Mouse (Mus musculus) mouse trophoblast stem cell (cell line): ENCODE measurements around the gene Baz1a.

Experiments used
- in situ Hi-C, 2 experiments: fragments of 300-500 bp; cut with MseI, MboI; formaldehyde crosslinking; loops; 2 replicates in 1 of 2; 3 replicates in 1 of 2; pipeline ENCODE4 v1.15.1; 2025

Gene Baz1a

DNA sequence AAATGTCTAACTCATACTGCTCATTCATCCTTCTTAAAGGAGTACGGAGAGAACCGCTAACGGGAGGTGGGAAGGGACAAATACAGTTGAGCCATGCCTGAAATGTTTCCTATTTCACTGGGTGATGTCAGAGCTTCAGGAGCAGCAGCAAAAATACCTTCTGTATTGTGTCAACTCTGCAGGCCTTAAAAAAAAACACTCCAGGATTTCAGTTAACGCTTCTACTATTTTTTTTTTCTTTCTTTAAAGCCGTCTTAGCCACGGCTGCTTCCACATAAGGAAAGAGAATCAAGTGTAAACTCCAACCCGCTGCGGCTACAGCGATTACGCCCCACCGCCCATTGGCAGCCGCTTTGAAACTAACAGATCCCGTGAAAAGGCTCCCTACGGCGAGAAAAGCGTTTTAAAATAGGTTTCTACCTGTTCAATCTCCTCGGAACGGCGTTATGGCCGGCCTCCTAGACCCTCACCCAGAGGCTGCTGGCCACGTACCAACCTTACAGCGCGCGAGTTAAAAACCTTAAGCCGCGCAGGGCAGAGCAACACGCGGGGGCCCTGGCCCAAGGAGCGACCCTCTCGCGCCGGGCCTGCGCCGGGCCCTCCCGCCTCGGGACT, 152.1 kb downstream of the Baz1a start:
- in situ Hi-C loops, result no loop called here

DNA sequence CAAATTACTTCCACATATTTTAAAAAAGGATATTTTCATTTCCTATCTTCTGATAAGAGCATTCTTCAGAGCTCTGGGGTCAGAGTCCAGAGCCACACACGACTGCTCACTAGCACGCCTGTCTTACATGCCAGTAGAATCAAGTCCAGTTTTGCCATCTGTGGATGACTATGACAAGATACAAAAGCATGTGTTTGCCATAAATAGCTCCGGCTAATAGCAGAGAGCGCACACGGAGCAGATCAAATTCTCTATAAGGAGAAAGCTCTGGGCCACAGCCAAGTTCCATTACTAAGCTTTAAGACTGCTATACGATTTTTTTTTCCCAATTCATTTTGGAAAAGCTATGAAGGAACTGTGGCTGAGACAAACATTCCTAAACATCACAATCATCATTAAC, 154.6 kb downstream of the Baz1a start:
- in situ Hi-C loops, result no loop called here

- in situ Hi-C loops, result no loop called here
Measured at GRCm38 (mm10) chr12:54850551-54850950, 163.6 kb downstream of the Baz1a start.

GRCm38 (mm10) chr12:54844415-54844814, 169.7 kb downstream of the Baz1a start:
- in situ Hi-C loops, result no loop called here
